Mouse (Mus musculus) midbrain, embryonic 12.5 days (tissue): ENCODE data around the gene Artn. TPM values are rescaled to one million over a fixed set of nuclear protein-coding genes. Genes with fewer than 3 reads are reported as not detected.

ENCODE experiments used
- ATAC-seq: fragments of 200-750 bp; cut with Nextera tagmentation; 2 replicates; pipeline ENCODE4 v1.8.0; 2017; ENCODE audit warnings: low read depth, moderate TSS enrichment, moderate library complexity; ENCODE audit not compliant: low FRiP score
- H3K27ac ChIP-seq: fragments of 300-500 bp; sonication (generic); replicated peaks from 2 replicates; pipeline ENCODE4 v1.5.1; 2016; ENCODE audit warnings: mild to moderate bottlenecking
- H3K27me3 ChIP-seq: fragments of 300-500 bp; sonication (generic); 2 replicates; pipeline ENCODE4 v1.6.1; 2016; ENCODE audit warnings: mild to moderate bottlenecking
- H3K36me3 ChIP-seq: fragments of 300-500 bp; sonication (generic); 2 replicates; pipeline ENCODE4 v1.6.1; 2016
- H3K4me1 ChIP-seq: fragments of 300-500 bp; sonication (generic); 2 replicates; pipeline ENCODE4 v1.6.1; 2016
- H3K4me2 ChIP-seq: fragments of 300-500 bp; sonication (generic); replicated peaks from 2 replicates; pipeline ENCODE4 v1.6.1; 2016; ENCODE audit warnings: mild to moderate bottlenecking, moderate library complexity
- H3K4me3 ChIP-seq: fragments of 300-500 bp; sonication (generic); 2 replicates; pipeline ENCODE4 v1.5.1; 2016; ENCODE audit warnings: mild to moderate bottlenecking
- H3K9ac ChIP-seq: fragments of 300-500 bp; sonication (generic); replicated peaks from 2 replicates; pipeline ENCODE4 v1.6.1; 2016; ENCODE audit warnings: mild to moderate bottlenecking, moderate library complexity
- H3K9me3 ChIP-seq: fragments of 300-500 bp; sonication (generic); 2 replicates; pipeline ENCODE4 v1.6.1; 2016; ENCODE audit warnings: mild to moderate bottlenecking
- WGBS: fragments of 180-500 bp; shearing (Covaris S2); methylation state at CpG from one replicate; pipeline ENCODE4 v1.1.7; 2016; 5-methylcytosine and 5-hydroxymethylcytosine counted together
- polyA plus RNA-seq: library from polyadenylated mRNA; unstranded; fragments of >200 nt; fragmentation: Nextera tagmentation; extraction: Ambion mirVana; gene quantifications from 2 replicates; pipeline ENCODE4 v1.2.1, GENCODE M21; 2016

Artn gene
- polyA plus RNA-seq, 1 experiment from 2014 or later: 0.41 TPM

DNA sequence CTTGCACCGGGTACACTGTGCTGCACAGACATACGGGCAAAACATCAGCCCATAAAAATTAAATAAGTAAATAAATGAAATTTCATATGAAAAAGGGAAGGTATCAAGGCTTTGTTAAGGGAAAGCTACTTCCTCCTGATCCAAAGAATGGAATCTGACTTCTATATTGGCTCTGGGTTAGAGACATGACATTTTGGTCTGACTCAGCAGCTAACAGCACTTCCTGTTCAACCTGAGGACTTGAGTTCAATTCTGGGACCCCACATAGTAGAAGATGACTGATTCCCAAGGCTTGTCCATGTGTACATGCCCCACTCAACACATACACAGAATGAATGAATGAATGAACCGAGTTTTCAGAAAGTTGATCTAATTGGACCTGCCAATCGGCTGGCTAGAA is 11.7 kb downstream of the Artn start:
- Histone ChIP-seq H3K27ac (no peak overlapping the region), H3K9me3 (no peaks in the 10 kb centered on the region)

DNA sequence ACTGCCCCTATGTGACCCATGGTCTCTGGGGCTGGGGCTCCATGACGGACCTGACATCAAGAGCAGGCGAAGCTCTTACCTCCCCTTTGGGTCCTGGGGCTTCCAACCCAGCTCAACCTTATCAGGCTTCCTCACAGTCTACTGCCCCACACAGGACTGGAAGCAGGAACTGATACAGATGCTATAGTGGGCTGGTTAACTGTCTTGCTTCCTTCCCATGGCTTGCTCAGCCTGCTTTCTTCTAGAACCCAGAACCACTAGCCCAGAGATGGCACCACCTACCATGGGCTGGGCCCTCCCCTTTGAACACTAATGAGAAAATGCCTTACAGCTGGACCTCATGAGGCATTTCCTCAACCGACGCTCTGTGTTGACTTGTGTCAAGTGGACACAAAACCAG is 12.2 kb downstream of the Artn start:
- Histone ChIP-seq H3K9me3 (no peaks in the 10 kb centered on the region), H3K27ac (no peak overlapping the region), H3K9ac (no peak overlapping the region), H3K4me1 (peaks cover 25% of the 10 kb centered on the region), H3K27me3 (0 out of 2 replicates have a peak, but pooled peaks cover 1% of the 10 kb centered on the region), H3K4me3 (no peak overlapping the region), H3K4me2 (no peak overlapping the region), H3K36me3 (no peaks in the 10 kb centered on the region)
- no peak for ATAC-seq
- WGBS: 86% methylated on average over 4 of the region's 4 CpGs

More for the DNA sequence above, 11.7 kb downstream of the Artn start:
- Histone ChIP-seq H3K4me2 (no peak overlapping the region), H3K9ac (no peak overlapping the region), H3K27me3 (0 out of 2 replicates have a peak, but pooled peaks cover 5% of the 10 kb centered on the region), H3K36me3 (no peaks in the 10 kb centered on the region), H3K4me1 (peaks cover 21% of the 10 kb centered on the region), H3K4me3 (no peak overlapping the region)
- no peak for ATAC-seq
- 98% methylated on average over 4 of the region's 4 CpGs for WGBS

DNA sequence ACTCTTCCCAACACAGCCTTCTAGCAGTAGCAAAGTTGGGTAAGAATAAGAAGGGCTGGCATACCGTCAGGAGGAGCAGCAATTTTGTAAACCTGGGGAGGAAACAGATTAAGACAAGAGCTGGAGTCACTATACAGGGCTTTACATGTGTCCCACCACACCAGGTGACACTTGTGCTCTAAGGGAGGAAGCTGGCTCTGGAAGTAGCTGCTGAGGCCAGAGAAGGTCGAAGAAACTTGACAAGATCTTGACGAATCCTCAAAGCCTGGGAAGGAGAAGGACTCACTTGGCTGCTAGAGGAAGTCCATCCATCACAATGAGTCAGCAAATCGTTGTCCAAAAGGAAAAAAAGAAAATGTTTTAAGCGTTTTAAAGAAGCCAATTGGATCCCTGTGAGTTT is 13.2 kb downstream of the Artn start:
- no peak for ATAC-seq
- Histone ChIP-seq H3K27me3 (no peaks in the 10 kb centered on the region), H3K4me1 (peaks cover 29% of the 10 kb centered on the region), H3K4me3 (no peak overlapping the region), H3K9me3 (no peaks in the 10 kb centered on the region), H3K27ac (no peak overlapping the region), H3K36me3 (peaks cover 9% of the 10 kb centered on the region), H3K9ac (no peak overlapping the region), H3K4me2 (peak overlapping the region; percentile 100; the same call in 1 of the 2 replicates)
- WGBS: 90% methylated on average over 5 of the region's 5 CpGs

DNA sequence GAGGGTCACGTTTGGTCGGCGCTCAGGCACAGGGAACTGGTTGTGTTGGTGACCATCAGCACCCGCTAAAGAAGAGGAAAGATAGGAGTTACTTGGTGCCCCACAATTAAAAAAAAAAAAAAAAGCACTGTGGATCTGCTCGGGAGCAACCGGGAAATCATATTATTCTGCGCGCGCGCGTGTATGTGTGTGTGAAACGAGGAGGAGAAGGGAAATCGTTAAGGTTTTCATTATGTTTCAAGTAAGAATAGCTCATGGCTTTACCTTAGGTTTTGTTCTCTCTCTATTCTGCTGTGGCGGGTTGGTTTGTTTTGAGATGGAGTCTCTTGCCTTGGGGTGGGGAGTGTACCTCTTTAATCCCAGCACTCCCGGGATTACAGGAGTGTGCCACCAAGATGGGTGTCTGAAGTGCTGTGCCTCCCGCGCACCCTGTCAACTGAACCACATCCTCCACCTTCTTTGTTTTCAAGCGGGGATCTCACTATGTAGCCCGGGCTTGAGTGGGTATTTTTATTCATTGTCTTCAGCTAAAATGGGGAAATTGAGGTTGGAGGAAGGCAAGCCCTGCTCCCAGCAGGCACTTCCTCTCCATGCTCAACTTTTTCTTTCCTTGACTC is 14.0 kb downstream of the Artn start:
- Histone ChIP-seq H3K4me3 (peak overlapping the region; percentile 59), H3K27me3 (no peaks in the 10 kb centered on the region), H3K9me3 (no peaks in the 10 kb centered on the region), H3K36me3 (peaks cover 17% of the 10 kb centered on the region), H3K9ac (peak overlapping the region; percentile 2), H3K4me1 (peaks cover 29% of the 10 kb centered on the region), H3K4me2 (peak overlapping the region; percentile 100), H3K27ac (no peak overlapping the region)
- 12% methylated on average over 19 of the region's 19 CpGs for WGBS
- no peak for ATAC-seq

DNA sequence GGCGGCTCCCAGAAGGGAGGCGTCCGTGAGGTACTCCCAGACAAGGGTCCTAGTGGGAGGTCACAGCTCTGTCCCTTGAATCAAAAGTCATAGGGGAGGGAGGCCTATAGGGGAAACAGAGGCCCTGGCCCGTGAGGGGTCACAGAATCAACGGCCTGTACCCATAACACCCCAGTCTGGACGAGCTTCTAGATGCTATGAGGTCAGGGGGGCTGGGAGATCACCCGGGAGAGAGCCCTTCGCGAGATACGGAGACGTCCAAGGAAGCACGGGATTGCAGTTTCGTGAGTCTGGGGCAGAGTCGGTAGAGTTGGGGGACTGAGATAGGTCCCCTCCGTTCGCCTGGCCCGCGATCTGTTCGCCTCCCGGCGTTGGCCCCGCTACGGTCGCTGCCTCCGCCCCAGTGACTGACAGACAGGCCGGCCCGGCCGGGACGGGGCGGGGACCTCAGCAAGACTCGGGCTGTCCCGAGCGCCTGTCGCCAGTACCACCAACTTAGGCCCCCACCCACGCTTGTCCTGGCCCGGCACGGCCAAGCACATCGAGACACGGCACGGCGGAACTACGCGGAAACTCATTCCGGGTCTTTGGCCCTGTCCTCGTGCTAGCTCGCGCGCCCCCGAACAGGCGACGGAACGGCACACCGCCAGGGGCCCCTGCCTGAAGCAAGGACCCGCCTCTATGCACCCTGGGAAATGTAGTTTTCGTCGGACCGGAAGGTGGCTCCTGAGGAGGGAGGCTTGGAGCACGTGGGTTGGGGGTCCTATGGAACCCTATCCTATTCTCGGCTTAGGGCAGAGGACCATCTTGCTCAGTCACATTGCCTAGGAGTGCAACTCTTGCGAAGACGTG is 14.7 kb downstream of the Artn start, which contains the start of gene Ipo13:
Gene Ipo13, minus strand, starts transcription at position 409 of the 852 bp plus-strand sequence.
- Histone ChIP-seq H3K27ac (peak within 1 kb of the TSS; percentile 80), H3K27me3 (no peaks in the 10 kb centered on the region), H3K4me1 (peaks cover 34% of the 10 kb centered on the region), H3K36me3 (peaks cover 22% of the 10 kb centered on the region), H3K9ac (peak within 1 kb of the TSS; percentile 89), H3K9me3 (no peaks in the 10 kb centered on the region), H3K4me3 (peak within 1 kb of the TSS; percentile 59), H3K4me2 (peak within 1 kb of the TSS; percentile 100)
- WGBS: under 1% methylated on average over 61 of the region's 61 CpGs
- ATAC-seq: peak; percentile 96

DNA sequence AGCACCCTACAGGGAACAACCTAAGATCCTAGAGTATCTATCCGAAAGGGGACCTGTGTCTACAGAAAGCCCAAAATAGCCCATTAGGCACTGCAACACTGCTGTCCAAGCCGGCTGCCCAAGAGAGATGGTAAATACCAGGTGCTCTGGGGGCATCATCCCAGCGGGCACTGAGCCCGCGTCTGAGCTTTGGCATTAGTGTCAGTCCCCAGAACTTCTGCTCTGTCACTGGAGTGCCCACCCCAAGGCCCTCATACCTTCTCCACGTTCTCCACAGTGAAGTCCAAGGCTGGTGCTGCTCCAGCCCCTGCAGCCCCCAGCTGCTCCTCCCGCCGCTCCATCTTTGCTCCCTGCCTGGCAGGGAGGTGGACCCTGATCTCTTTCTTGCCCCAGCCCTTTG is 15.5 kb downstream of the Artn start:
- Histone ChIP-seq H3K27me3 (no peaks in the 10 kb centered on the region), H3K36me3 (peaks cover 26% of the 10 kb centered on the region), H3K4me3 (peak overlapping the region; percentile 59), H3K4me2 (peak overlapping the region; percentile 100), H3K27ac (no peak overlapping the region), H3K4me1 (peaks cover 41% of the 10 kb centered on the region), H3K9ac (peak overlapping the region; percentile 89), H3K9me3 (no peaks in the 10 kb centered on the region)
- ATAC-seq: peak; percentile 3; the same call in 1 of the 2 replicates
- WGBS: 20% methylated on average over 8 of the region's 8 CpGs

DNA sequence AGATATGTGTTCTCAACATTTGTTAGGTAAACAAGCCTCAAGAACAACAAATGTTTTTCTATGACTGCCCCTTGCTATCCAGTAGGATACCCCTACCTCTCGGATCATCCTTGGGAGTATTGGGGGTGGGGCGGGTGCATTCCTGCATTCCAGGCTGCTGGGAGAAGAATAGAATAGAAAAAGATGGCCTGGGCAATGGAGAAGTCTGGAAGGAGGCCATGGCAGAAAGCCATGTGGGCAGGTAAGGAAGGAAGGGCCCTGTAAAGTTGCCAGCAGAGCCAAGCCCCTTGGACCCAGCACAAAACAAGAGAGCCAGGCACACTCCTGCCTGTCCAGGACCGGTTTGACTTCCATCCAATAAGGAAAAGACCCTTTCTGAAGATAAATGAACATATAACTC is 16.1 kb downstream of the Artn start:
- peak overlapping the region; percentile 100 for H3K4me2 ChIP-seq
- peak overlapping the region; percentile 89 for H3K9ac ChIP-seq
- no peaks in the 10 kb centered on the region for H3K27me3 ChIP-seq
- WGBS: 58% methylated on average over 3 of the region's 3 CpGs
- H3K9me3 ChIP-seq: no peaks in the 10 kb centered on the region
- H3K36me3 ChIP-seq: peaks cover 28% of the 10 kb centered on the region
- H3K4me3 ChIP-seq: peak overlapping the region; percentile 59
- peaks cover 48% of the 10 kb centered on the region for H3K4me1 ChIP-seq
- no peak overlapping the region for H3K27ac ChIP-seq
- no peak for ATAC-seq

DNA sequence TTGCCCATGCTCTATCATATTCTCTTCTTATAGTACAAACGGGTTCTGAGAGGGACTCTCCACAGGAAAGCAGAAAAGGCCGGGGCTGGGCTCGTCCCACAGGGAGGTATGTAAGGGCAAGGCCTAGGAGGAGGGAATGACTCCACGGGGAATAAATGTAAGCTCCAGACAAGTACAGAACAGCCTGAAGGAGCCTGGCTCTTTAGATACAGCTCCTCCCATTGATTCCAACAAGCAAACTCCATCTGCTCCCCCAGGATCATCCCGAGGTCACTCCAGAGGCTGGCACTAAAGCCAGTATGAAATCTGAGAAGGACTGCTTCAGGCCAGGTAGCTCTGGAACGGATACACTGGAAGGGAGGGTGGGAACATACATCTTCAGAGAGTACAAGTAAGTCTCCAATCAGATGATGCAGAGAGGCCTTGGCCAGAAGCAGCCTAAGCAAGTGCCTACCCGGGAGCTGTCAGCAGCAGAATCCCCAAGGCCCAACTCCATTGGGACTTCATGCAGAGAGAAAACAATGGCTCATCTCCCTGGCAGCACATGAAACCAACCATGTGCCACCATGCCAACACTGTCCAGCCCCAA is 16.8 kb downstream of the Artn start:
- peak overlapping the region; percentile 59; the same call in 1 of the 2 replicates for H3K4me3 ChIP-seq
- H3K4me1 ChIP-seq: peaks cover 54% of the 10 kb centered on the region

DNA sequence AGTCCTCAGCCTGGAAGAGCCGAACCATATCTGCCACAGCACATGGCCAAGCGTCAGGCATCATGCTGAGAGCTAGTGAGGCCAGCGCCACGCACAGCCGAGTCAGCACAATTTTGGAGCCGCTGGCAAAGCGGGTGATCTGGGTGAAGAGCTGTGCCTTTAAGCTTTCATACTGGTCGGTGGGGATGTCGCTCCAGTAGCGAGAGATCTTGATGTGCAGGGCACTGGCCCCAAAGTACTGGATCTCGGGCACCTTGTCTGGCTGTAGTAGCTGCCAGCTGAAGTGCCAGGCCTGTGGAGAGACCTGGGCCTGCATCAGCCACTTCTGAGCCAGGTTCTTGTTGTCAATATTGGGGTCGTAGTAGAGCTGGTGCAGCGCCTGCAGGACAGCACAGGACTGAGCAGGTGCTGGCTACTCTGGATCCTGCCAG is 17.4 kb downstream of the Artn start:
- no peak overlapping the region for H3K9ac ChIP-seq
- no peak overlapping the region for H3K4me2 ChIP-seq
- H3K27me3 ChIP-seq: no peaks in the 10 kb centered on the region
- no peaks in the 10 kb centered on the region for H3K9me3 ChIP-seq
- 95% methylated on average over 13 of the region's 13 CpGs for WGBS
- H3K27ac ChIP-seq: no peak overlapping the region
- H3K4me1 ChIP-seq: peaks cover 55% of the 10 kb centered on the region
- H3K36me3 ChIP-seq: peaks cover 28% of the 10 kb centered on the region
- H3K4me3 ChIP-seq: no peak overlapping the region
- ATAC-seq: no peak

More for the DNA sequence above, 16.8 kb downstream of the Artn start:
- peak overlapping the region; percentile 100 for H3K4me2 ChIP-seq
- peak overlapping the region; percentile 89 for H3K9ac ChIP-seq
- no peaks in the 10 kb centered on the region for H3K9me3 ChIP-seq
- H3K27me3 ChIP-seq: no peaks in the 10 kb centered on the region
- ATAC-seq: no peak
- 77% methylated on average over 7 of the region's 7 CpGs for WGBS
- H3K27ac ChIP-seq: no peak overlapping the region
- H3K36me3 ChIP-seq: peaks cover 28% of the 10 kb centered on the region

DNA sequence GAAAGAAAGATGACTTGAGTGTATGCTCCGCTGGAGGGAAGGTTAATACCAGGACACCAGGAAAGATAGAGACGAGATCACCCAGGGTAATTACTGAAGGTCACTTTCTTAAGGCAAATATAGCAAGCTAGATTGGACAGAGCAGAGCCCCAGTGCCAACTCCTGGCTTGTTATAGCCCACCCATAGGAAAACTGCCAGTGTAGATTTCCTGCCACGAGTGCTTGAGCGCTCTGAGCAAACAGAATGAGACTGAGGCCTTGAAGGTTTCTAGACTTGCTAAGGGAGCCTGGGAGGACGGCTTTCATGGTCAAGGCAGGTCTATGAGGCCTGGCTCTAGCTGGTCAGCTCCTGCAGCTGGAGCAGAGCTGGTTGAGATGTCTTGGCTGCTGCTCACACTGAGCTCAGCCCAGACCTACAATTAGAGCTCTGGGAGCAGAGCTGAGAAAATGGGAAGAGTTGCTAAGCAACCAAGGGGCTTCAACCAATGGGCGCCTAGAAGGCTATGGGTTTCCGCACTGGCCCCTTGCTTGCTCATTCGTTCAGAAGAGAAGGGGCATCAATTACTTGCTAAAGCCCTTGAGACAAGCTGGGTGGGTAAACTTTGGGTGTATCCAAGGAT is 20.6 kb downstream of the Artn start:
- peak; percentile 69 for ATAC-seq
- Histone ChIP-seq H3K4me1 (peaks cover 45% of the 10 kb centered on the region), H3K27ac (peak overlapping the region; percentile 73), H3K36me3 (peaks cover 55% of the 10 kb centered on the region), H3K9ac (no peak overlapping the region), H3K4me2 (peak overlapping the region; percentile 36), H3K4me3 (0 out of 2 replicates have a peak overlapping the region, but pooled peaks have one; percentile 11), H3K27me3 (no peaks in the 10 kb centered on the region), H3K9me3 (no peaks in the 10 kb centered on the region)
- WGBS: 64% methylated on average over 8 of the region's 8 CpGs

DNA sequence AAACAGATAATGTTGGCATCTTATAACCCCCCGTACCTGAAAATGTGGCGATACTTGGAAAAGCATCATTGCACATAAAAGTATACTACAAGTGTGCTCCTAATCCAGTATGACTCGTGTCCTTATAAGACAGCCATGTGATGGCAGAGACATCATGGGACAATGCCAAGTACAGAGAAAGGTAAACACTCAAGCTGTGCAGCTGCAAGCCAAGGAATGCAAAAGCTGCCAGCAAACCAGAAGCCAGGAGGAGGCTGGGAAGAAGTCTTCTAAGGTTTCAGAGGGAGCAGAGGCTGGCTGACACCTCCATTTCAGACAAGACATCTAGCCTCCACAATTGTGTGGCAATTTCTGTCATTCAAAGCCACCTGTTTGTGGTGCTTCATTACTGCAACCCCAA is 23.4 kb downstream of the Artn start:
- no peak for ATAC-seq
- WGBS: 89% methylated on average over 3 of the region's 3 CpGs
- peaks cover 72% of the 10 kb centered on the region for H3K36me3 ChIP-seq

More for the DNA sequence above, 23.4 kb downstream of the Artn start:
- peaks cover 26% of the 10 kb centered on the region for H3K4me1 ChIP-seq
- H3K9ac ChIP-seq: no peak overlapping the region
- H3K4me3 ChIP-seq: no peak overlapping the region
- no peaks in the 10 kb centered on the region for H3K27me3 ChIP-seq
- no peak overlapping the region for H3K4me2 ChIP-seq
- H3K27ac ChIP-seq: no peak overlapping the region
- no peaks in the 10 kb centered on the region for H3K9me3 ChIP-seq
